Mouse (Mus musculus) kidney, embryonic 16.5 days (tissue): Measurements from ENCODE around the gene Olfr644. TPM values are rescaled to one million over a fixed set of nuclear protein-coding genes. Genes with fewer than 3 reads are reported as not detected.

ENCODE experiments used
- ATAC-seq: fragments of 200-750 bp; cut with Nextera tagmentation; 2 replicates; pipeline ENCODE4 v1.8.0; 2017; ENCODE audit warnings: moderate TSS enrichment; ENCODE audit not compliant: low FRiP score, low TSS enrichment
- H3K27ac ChIP-seq: fragments of 300-500 bp; sonication (generic); 2 replicates; pipeline ENCODE4 v1.5.1; 2014; ENCODE audit warnings: low read length
- H3K27me3 ChIP-seq: fragments of 300-500 bp; sonication (generic); 2 replicates; pipeline ENCODE4 v1.6.1; 2014; ENCODE audit warnings: low read length, control low read depth, mixed read lengths; ENCODE audit not compliant: insufficient read depth
- H3K36me3 ChIP-seq: fragments of 300-500 bp; sonication (generic); 2 replicates; pipeline ENCODE4 v1.6.1; 2014; ENCODE audit warnings: low read length, control low read depth, mixed read lengths; ENCODE audit not compliant: insufficient read depth
- H3K4me1 ChIP-seq: fragments of 300-500 bp; sonication (generic); 2 replicates; pipeline ENCODE4 v1.6.1; 2014; ENCODE audit warnings: low read length, control low read depth, mixed read lengths; ENCODE audit not compliant: insufficient read depth
- H3K4me2 ChIP-seq: fragments of 300-500 bp; sonication (generic); replicated peaks from 2 replicates; pipeline ENCODE4 v1.6.1; 2014; ENCODE audit warnings: low read depth, low read length
- H3K4me3 ChIP-seq: fragments of 300-500 bp; sonication (generic); 2 replicates; pipeline ENCODE4 v1.5.1; 2014; ENCODE audit warnings: mild to moderate bottlenecking, low read length
- H3K9ac ChIP-seq: fragments of 300-500 bp; sonication (generic); replicated peaks from 2 replicates; pipeline ENCODE4 v1.6.1; 2014; ENCODE audit warnings: low read length
- H3K9me3 ChIP-seq: fragments of 300-500 bp; sonication (generic); 2 replicates; pipeline ENCODE4 v1.6.1; 2016; ENCODE audit warnings: low read length, control low read depth
- WGBS: fragments of 180-500 bp; shearing (Covaris S2); extraction: QIAGEN DNeasy Blood & Tissue Kit; methylation state at CpG from one replicate; pipeline ENCODE4 v1.1.7; 2014; 5-methylcytosine and 5-hydroxymethylcytosine counted together
- polyA plus RNA-seq: library from polyadenylated mRNA; unstranded; fragments of >200 nt; fragmentation: Nextera tagmentation; extraction: Ambion mirVana; gene quantifications from 2 replicates; pipeline ENCODE4 v1.2.1, GENCODE M21; 2015

Olfr644 gene
- polyA plus RNA-seq, 1 experiment from 2014 or later, result not detected

DNA sequence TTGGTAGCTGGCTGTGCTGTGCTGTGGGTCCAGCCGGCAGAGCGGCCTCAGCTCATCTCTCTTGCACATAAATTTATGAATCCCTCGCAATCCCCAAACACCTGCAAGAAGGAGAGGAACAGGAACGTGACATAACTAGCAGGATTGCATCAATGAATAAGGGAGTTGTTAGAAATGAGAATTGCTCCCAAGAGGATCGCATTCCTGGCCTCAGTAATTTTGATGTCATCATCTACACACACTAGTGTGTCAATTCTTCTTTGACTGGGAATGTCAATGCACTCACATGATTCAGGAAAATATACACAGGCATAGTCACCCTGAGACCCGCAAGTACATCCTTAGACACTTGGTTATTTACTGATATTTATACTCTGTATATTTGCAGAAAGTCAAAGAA is 46.2 kb downstream of the Olfr644 start, which contains the start of gene Olfr640:
Gene Olfr640 (minus strand): TSS at position 101 of the 400 bp plus-strand sequence.
- Histone ChIP-seq H3K9me3 (no peaks in the 10 kb centered on the region), H3K27me3 (no peaks in the 10 kb centered on the region), H3K9ac (no peak within 1 kb of the TSS), H3K4me1 (no peaks in the 10 kb centered on the region), H3K4me2 (no peak within 1 kb of the TSS), H3K36me3 (no peaks in the 10 kb centered on the region), H3K4me3 (no peak within 1 kb of the TSS), H3K27ac (no peak within 1 kb of the TSS)
- no peak for ATAC-seq
- 80% methylated on average over 6 of the region's 6 CpGs for WGBS

DNA sequence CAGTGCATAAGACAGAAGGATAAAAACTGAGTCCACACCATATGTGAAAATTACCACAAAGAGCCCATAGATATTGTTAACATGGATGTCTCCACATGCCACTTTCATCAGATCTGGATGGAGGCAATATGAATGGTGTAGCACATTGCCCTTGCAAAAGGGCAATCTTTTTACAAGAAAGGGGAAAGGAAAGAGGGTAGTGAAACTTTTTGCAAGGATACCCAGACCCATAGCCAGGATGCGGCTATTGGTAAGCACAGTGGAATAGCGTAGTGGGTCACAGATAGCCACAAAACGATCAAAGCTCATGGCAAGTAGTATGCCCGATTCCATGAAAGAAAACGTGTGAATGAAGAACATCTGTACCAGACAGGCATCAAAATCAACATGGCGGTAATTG is 50.0 kb downstream of the Olfr644 start:
- ATAC-seq, result no peak
- 91% methylated on average over 6 of the region's 6 CpGs for WGBS
- Histone ChIP-seq H3K4me2 (no peak overlapping the region), H3K4me1 (no peaks in the 10 kb centered on the region), H3K4me3 (no peak overlapping the region), H3K9ac (no peak overlapping the region), H3K9me3 (no peaks in the 10 kb centered on the region), H3K27ac (no peak overlapping the region), H3K36me3 (no peaks in the 10 kb centered on the region), H3K27me3 (no peaks in the 10 kb centered on the region)

DNA sequence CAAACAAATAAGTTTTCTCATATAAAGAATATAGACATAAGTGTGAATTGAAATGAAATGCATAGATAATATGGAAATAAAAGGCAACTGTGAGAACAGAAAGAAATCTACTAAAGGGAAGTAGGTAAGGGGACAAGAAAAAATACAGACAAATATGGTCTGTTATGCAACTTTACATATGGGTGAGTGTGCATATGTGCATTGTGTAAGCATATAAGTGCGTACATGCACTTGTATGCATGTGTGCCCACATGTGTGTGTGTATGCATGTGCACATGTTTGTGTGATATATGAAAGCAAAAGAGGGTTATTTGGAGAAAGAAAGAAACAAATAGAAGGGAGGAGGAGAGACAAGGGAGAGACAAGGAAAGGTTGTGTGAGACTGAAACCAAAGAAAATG is 52.7 kb downstream of the Olfr644 start:
- H3K4me1 ChIP-seq, result no peaks in the 10 kb centered on the region
- no peak for ATAC-seq
- no peaks in the 10 kb centered on the region for H3K27me3 ChIP-seq
- H3K9me3 ChIP-seq, result no peaks in the 10 kb centered on the region
- H3K4me2 ChIP-seq, result no peak overlapping the region
- no peak overlapping the region for H3K4me3 ChIP-seq
- no peaks in the 10 kb centered on the region for H3K36me3 ChIP-seq
- H3K27ac ChIP-seq, result no peak overlapping the region
- H3K9ac ChIP-seq, result no peak overlapping the region
- 91% methylated on average over 1 of the region's 1 CpGs for WGBS

DNA sequence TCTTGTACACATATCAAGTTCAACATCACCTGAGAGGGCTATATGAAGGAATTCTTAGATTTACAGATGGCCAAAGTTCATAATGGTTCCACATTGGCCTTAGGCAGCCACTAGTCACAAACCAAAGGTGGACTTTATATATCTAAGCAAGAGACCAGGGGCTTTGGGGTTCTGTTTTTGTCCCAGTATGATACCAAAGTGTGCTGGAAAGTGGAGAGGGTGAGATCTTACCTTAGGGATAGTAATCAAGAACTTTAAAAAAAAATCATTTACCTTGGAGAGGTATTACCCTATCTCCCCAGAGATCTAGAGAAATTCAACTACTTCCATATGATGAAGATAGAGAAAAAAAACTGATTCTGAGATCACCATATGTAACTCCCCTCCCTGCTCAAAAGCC is 54.5 kb downstream of the Olfr644 start, which contains the start of gene Olfr639:
Gene Olfr639 (minus strand): TSS at position 101 of the 400 bp plus-strand sequence.
- Histone ChIP-seq H3K27ac (no peak within 1 kb of the TSS), H3K4me2 (no peak within 1 kb of the TSS), H3K9ac (no peak within 1 kb of the TSS), H3K27me3 (no peaks in the 10 kb centered on the region), H3K36me3 (no peaks in the 10 kb centered on the region), H3K4me1 (no peaks in the 10 kb centered on the region), H3K9me3 (no peaks in the 10 kb centered on the region), H3K4me3 (no peak within 1 kb of the TSS)
- ATAC-seq, result no peak

Other genes with a start within 250 kb of the Olfr644 start
- 7,235 and 7,674 TPM in 2 replicates for gene Hbb-bs, start 243.8 kb downstream of the Olfr644 start, polyA plus RNA-seq
- gene Hbb-bh2, start 231.3 kb downstream of the Olfr644 start, polyA plus RNA-seq, result not detected in 2 replicates
- 0.92 and 1.9 TPM in 2 replicates for gene Hbb-bh1, start 228.7 kb downstream of the Olfr644 start, polyA plus RNA-seq
- gene Hbb-y, start 218.7 kb downstream of the Olfr644 start, polyA plus RNA-seq, result 50.5 and 57.1 TPM in 2 replicates
- gene Olfr66, start 185.6 kb downstream of the Olfr644 start, polyA plus RNA-seq, result not detected in 2 replicates
- gene Olfr64, start 177.4 kb downstream of the Olfr644 start, polyA plus RNA-seq, result not detected in 2 replicates
- not detected in 2 replicates for gene Olfr65, start 168.4 kb downstream of the Olfr644 start, polyA plus RNA-seq
- not detected in 2 replicates for gene Olfr631, start 143.0 kb downstream of the Olfr644 start, polyA plus RNA-seq
- gene Olfr632, start 137.5 kb downstream of the Olfr644 start, polyA plus RNA-seq, result not detected in 2 replicates
- not detected in 2 replicates for gene Olfr633, start 127.4 kb downstream of the Olfr644 start, polyA plus RNA-seq
- 0.01 TPM in 2 replicates for gene Olfr635, start 100.7 kb downstream of the Olfr644 start, polyA plus RNA-seq
- not detected in 2 replicates for gene Olfr638, start 73.1 kb downstream of the Olfr644 start, polyA plus RNA-seq
- gene Olfr639, start 54.6 kb downstream of the Olfr644 start, polyA plus RNA-seq, result not detected in 2 replicates
- not detected in 2 replicates for gene Olfr640, start 46.3 kb downstream of the Olfr644 start, polyA plus RNA-seq
- gene Olfr641, start 36.4 kb downstream of the Olfr644 start, polyA plus RNA-seq, result not detected in 2 replicates
- gene Olfr642, start 19.2 kb downstream of the Olfr644 start, polyA plus RNA-seq, result not detected in 2 replicates
- gene 4930516K23Rik, start 10.4 kb downstream of the Olfr644 start, polyA plus RNA-seq, result not detected in 2 replicates
- not detected in 2 replicates for gene Olfr645, start 13.6 kb upstream of the Olfr644 start, polyA plus RNA-seq
- not detected in 2 replicates for gene Olfr646, start 33.0 kb upstream of the Olfr644 start, polyA plus RNA-seq
- not detected in 2 replicates for gene Ubqln5, start 58.0 kb upstream of the Olfr644 start, polyA plus RNA-seq
- not detected in 2 replicates for gene Olfr643, start 65.5 kb upstream of the Olfr644 start, polyA plus RNA-seq
- gene Ubqln3, start 71.4 kb upstream of the Olfr644 start, polyA plus RNA-seq, result not detected in 2 replicates
- gene Ubqlnl, start 78.7 kb upstream of the Olfr644 start, polyA plus RNA-seq, result not detected in 2 replicates
- gene Olfm5, start 93.0 kb upstream of the Olfr644 start, polyA plus RNA-seq, result not detected in 2 replicates
- gene Olfr648, start 111.5 kb upstream of the Olfr644 start, polyA plus RNA-seq, result 0.15 and 0.19 TPM in 2 replicates
- not detected in 2 replicates for gene Olfr649, start 124.1 kb upstream of the Olfr644 start, polyA plus RNA-seq
- gene Trim6, start 146.9 kb upstream of the Olfr644 start, polyA plus RNA-seq, result 2.3 and 2.6 TPM in 2 replicates
- gene Trim34a, start 172.6 kb upstream of the Olfr644 start, polyA plus RNA-seq, result 1.9 and 2.5 TPM in 2 replicates
- gene Trim5, start 216.2 kb upstream of the Olfr644 start, polyA plus RNA-seq, result 0.22 and 0.37 TPM in 2 replicates
- 6.1 TPM in 2 replicates for gene Trim12a, start 243.6 kb upstream of the Olfr644 start, polyA plus RNA-seq